ENCODE assay signal across 9 mouse cellular contexts in genomic region chr17:31344172-31344801, GRCm38 (mm10). TPM values are rescaled to one million over a fixed set of nuclear protein-coding genes. Genes with fewer than 3 reads are reported as not detected.
DNase-seq lines count a peak whose midpoint lies in the region; ATAC-seq lines count a peak whose summit lies in the region.
"Had no signal": no experiment of that assay in that cellular context is flagged by ENCODE, and none has a peak within 500 bp of the region (broad histone marks: within the 10 kb centered on the region; RNA-seq: fewer than 3 reads in every experiment).

No protein-coding gene starts in this region.

- DNase-seq in forebrain, embryonic 10.5 days (ENCODE audit: extremely low spot score, low spot score) = peak; percentile 83
- peak; percentile 88 for DNase-seq in ZHBTc4 (ENCODE audit: low read depth, low spot score)
- DNase-seq in cerebellum, postnatal 36 days = peak; percentile 82 to 83
- peak; percentile 60 for DNase-seq in heart, adult 8-10 months (ENCODE audit: low spot score)
- peak; percentile 61 to 74 for DNase-seq in layer of hippocampus, postnatal 14 days (ENCODE audit: low spot score in 2 of 2)
- peak; percentile 53 to 61 for DNase-seq in spleen, postnatal 36 days (ENCODE audit: low spot score in 2 of 2)

- no peaks in the 10 kb centered on the region for H3K27me3 ChIP-seq in forebrain, embryonic 10.5 days (ENCODE audit: poor library complexity, severe bottlenecking)
- H3K27me3 ChIP-seq in forebrain, embryonic 16.5 days (replicated peaks; ENCODE audit: control insufficient read depth, insufficient read depth, low read length) = no peaks in the 10 kb centered on the region
- H3K27me3 ChIP-seq: limb, embryonic 12.5 days had no signal

- H3K4me1 ChIP-seq in forebrain, embryonic 10.5 days = 0 out of 2 replicates have a peak, but pooled peaks cover 4% of the 10 kb centered on the region
- peaks cover 11% of the 10 kb centered on the region for H3K4me1 ChIP-seq in forebrain, embryonic 16.5 days (replicated peaks; ENCODE audit: control insufficient read depth, insufficient read depth, low read length)
- H3K4me1 ChIP-seq: limb, embryonic 12.5 days had no signal

- 49% methylated on average over 5 of the region's 5 CpGs for WGBS in forebrain, embryonic 10.5 days
- WGBS in forebrain, embryonic 16.5 days = 40% methylated on average over 5 of the region's 5 CpGs

- no peak for ATAC-seq in forebrain, embryonic 16.5 days
- ATAC-seq in megakaryocyte progenitor cell, adult 5-6 weeks (replicated peaks; ENCODE audit: poor library complexity) = peak; percentile 80

- H3K9me3 ChIP-seq in forebrain, embryonic 10.5 days = no peaks in the 10 kb centered on the region
- no peaks in the 10 kb centered on the region for H3K9me3 ChIP-seq in forebrain, embryonic 16.5 days (ENCODE audit: control insufficient read depth, low read length)
- H3K9me3 ChIP-seq: limb, embryonic 12.5 days had no signal

- H3K4me3 ChIP-seq in forebrain, embryonic 10.5 days = no peak overlapping the region
- H3K4me3 ChIP-seq in forebrain, embryonic 16.5 days (replicated peaks; ENCODE audit: low read length) = no peak overlapping the region
- H3K4me3 ChIP-seq: limb, embryonic 12.5 days had no signal

- H3K4me2 ChIP-seq in forebrain, embryonic 16.5 days (ENCODE audit: low read length) = no peak overlapping the region
- H3K4me2 ChIP-seq: limb, embryonic 12.5 days had no signal

- peak overlapping the region; percentile 31; the same call in 1 of the 2 replicates for H3K27ac ChIP-seq in forebrain, embryonic 10.5 days
- H3K27ac ChIP-seq in forebrain, embryonic 16.5 days (ENCODE audit: low read length) = no peak overlapping the region
- H3K27ac ChIP-seq: limb, embryonic 12.5 days had no signal

- no peak overlapping the region for H3K9ac ChIP-seq in forebrain, embryonic 16.5 days (replicated peaks; ENCODE audit: low read depth, low read length)
- H3K9ac ChIP-seq: limb, embryonic 12.5 days had no signal

- no peaks in the 10 kb centered on the region for H3K36me3 ChIP-seq in forebrain, embryonic 10.5 days (replicated peaks)
- H3K36me3 ChIP-seq in forebrain, embryonic 16.5 days (ENCODE audit: control insufficient read depth, insufficient read depth) = no peaks in the 10 kb centered on the region
- H3K36me3 ChIP-seq: limb, embryonic 12.5 days had no signal

RNA-seq across cellular contexts. Expression of gene Pde9a, which starts 41.7 kb away (rescaled TPM):
- polyA plus RNA-seq in forebrain, embryonic 10.5 days (2016; fragmentation: Nextera tagmentation; extraction: Ambion mirVana) = 16.6 and 16.8 TPM in 2 replicates
- polyA plus RNA-seq in forebrain, embryonic 16.5 days (2015; fragmentation: Nextera tagmentation; extraction: Ambion mirVana) = 55.6 and 62.2 TPM in 2 replicates
- 1 to 10 TPM; 3.1 to 5.5 (median 4.2) TPM for total RNA-seq in heart, adult 8-10 months (2022)
- 10 to 100 TPM; 25.9 to 28.3 TPM for total RNA-seq in layer of hippocampus, postnatal 14 days (2021)
- 0.79 TPM in 1 of 2 replicates, not detected in the other for total RNA-seq in megakaryocyte progenitor cell, adult 5-6 weeks (2015)
- 1.5 TPM in 1 of 2 replicates, not detected in the other for total RNA-seq in megakaryocyte progenitor cell, adult 5-6 weeks (2017)

RNA-seq across cellular contexts. Expression of gene Slc37a1, which starts 57.7 kb away (rescaled TPM):
- polyA plus RNA-seq in forebrain, embryonic 10.5 days (2016; fragmentation: Nextera tagmentation; extraction: Ambion mirVana) = 4.5 and 6.7 TPM in 2 replicates
- polyA plus RNA-seq in forebrain, embryonic 16.5 days (2015; fragmentation: Nextera tagmentation; extraction: Ambion mirVana) = 9.9 and 14.2 TPM in 2 replicates
- 10 to 100 TPM in 2 of 4 experiments, 1 to 10 TPM in 2; 7.9 to 11.9 (median 10.0) TPM for total RNA-seq in heart, adult 8-10 months (2022)
- 1 to 10 TPM; 4.2 to 7.0 TPM for total RNA-seq in layer of hippocampus, postnatal 14 days (2021)
- total RNA-seq in megakaryocyte progenitor cell, adult 5-6 weeks (2015) = 9.8 TPM in 2 replicates
- 6.2 and 8.3 TPM in 2 replicates for total RNA-seq in megakaryocyte progenitor cell, adult 5-6 weeks (2017)

Comparison
In these comparisons a context has a peak if more than half of its experiments do, and no peak if none do; other contexts are left out.
1. RNA of gene Pde9a, which starts 41.7 kb away (total RNA-seq): 25.9 to 28.3 TPM in layer of hippocampus, postnatal 14 days; 3.1 to 5.5 TPM in heart, adult 8-10 months and 0.79 to 1.5 TPM in megakaryocyte progenitor cell, adult 5-6 weeks; every median in the first group is over 4 times any median in the second.
2. Peak in every context shown above with its lines, with median percentiles within 50 percentile points of each other: DNase-seq.